Mouse (Mus musculus) heart, embryonic 15.5 days (tissue): ENCODE measurements around the gene Cpvl. TPM values are rescaled to one million over a fixed set of nuclear protein-coding genes. Genes with fewer than 3 reads are reported as not detected.

ENCODE experiments used
- ATAC-seq: fragments of 200-750 bp; cut with Nextera tagmentation; replicated peaks from 2 replicates; pipeline ENCODE4 v1.8.0; 2017; ENCODE audit warnings: low read depth, moderate TSS enrichment; ENCODE audit not compliant: insufficient number of reproducible peaks, insufficient read depth, low FRiP score
- H3K27ac ChIP-seq: fragments of 300-500 bp; sonication (generic); 2 replicates; pipeline ENCODE4 v1.5.1; 2015; ENCODE audit warnings: mild to moderate bottlenecking, inconsistent platforms
- H3K27me3 ChIP-seq: fragments of 300-500 bp; sonication (generic); 2 replicates; pipeline ENCODE4 v1.6.1; 2015; ENCODE audit warnings: inconsistent platforms
- H3K36me3 ChIP-seq: fragments of 300-500 bp; sonication (generic); 2 replicates; pipeline ENCODE4 v1.6.1; 2015; ENCODE audit warnings: mild to moderate bottlenecking, inconsistent platforms
- H3K4me1 ChIP-seq: fragments of 300-500 bp; sonication (generic); replicated peaks from 2 replicates; pipeline ENCODE4 v1.6.1; 2015; ENCODE audit warnings: inconsistent platforms
- H3K4me2 ChIP-seq: fragments of 300-500 bp; sonication (generic); 2 replicates; pipeline ENCODE4 v1.6.1; 2015; ENCODE audit warnings: inconsistent platforms, mild to moderate bottlenecking, moderate library complexity
- H3K4me3 ChIP-seq: fragments of 300-500 bp; sonication (generic); 2 replicates; pipeline ENCODE4 v1.5.1; 2015; ENCODE audit warnings: mild to moderate bottlenecking, inconsistent platforms
- H3K9ac ChIP-seq: fragments of 300-500 bp; sonication (generic); 2 replicates; pipeline ENCODE4 v1.6.1; 2015; ENCODE audit warnings: mild to moderate bottlenecking, inconsistent platforms
- H3K9me3 ChIP-seq: fragments of 300-500 bp; sonication (generic); replicated peaks from 2 replicates; pipeline ENCODE4 v1.6.1; 2016; ENCODE audit warnings: inconsistent platforms
- WGBS: fragments of 180-500 bp; shearing (Covaris S2); methylation state at CpG from one replicate; pipeline ENCODE4 v1.1.7; 2015; ENCODE audit warnings: mixed read lengths; 5-methylcytosine and 5-hydroxymethylcytosine counted together
- polyA plus RNA-seq: library from polyadenylated mRNA; unstranded; fragments of >200 nt; fragmentation: Nextera tagmentation; extraction: Ambion mirVana; gene quantifications from 2 replicates; pipeline ENCODE4 v1.2.1, GENCODE M21; 2015

The Cpvl gene
- polyA plus RNA-seq, 1 experiment from 2014 or later: not detected

DNA sequence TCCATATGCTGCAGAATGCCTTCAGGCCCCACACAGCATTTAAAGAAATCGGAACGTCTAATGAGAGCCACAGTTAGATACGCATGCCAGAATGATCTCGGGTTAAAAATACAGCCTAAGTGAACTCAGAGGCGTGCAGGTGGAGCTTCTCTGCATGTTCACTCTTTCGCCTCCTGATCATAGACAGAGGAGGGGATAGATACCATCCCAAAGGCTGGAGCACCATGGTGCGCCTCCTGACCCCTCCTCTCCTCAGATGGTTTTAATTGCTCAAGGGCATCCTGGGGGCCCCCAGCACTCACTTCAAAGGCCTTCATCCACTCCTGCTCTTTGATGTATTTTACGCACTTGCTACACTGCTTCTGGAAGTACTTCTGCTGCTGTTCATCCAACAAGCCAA lies 46.9 kb downstream of the Cpvl start:
- H3K27me3 ChIP-seq: no peaks in the 10 kb centered on the region
- no peak for ATAC-seq
- H3K9me3 ChIP-seq: no peaks in the 10 kb centered on the region
- WGBS: 75% methylated on average over 8 of the region's 8 CpGs
- H3K4me3 ChIP-seq: no peak overlapping the region
- no peak overlapping the region for H3K27ac ChIP-seq
- no peaks in the 10 kb centered on the region for H3K36me3 ChIP-seq
- no peak overlapping the region for H3K4me2 ChIP-seq
- no peak overlapping the region for H3K9ac ChIP-seq
- no peaks in the 10 kb centered on the region for H3K4me1 ChIP-seq

DNA sequence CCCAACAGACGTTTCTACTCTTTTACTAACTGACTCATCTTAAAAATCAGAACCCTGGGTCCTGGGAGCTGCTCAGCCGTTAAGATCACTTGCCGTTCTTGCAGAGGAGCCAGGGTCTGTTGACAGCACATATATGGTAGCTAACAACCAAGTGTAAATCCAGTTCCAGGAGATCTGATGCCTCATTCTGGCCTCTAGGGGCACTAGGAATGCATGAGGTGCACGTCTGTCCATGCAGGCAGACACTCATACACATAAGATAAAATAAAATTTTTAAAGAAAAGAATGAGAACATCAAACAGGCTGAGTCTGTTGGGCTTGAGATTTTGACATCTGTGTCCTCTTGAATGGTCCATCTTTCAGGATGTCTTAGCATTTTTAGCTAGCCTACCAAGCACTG lies 48.6 kb downstream of the Cpvl start:
- H3K9ac ChIP-seq: no peak overlapping the region
- no peak overlapping the region for H3K4me3 ChIP-seq
- ATAC-seq: no peak
- H3K27ac ChIP-seq: no peak overlapping the region
- no peaks in the 10 kb centered on the region for H3K4me1 ChIP-seq
- WGBS: 57% methylated on average over 4 of the region's 4 CpGs
- H3K36me3 ChIP-seq: no peaks in the 10 kb centered on the region
- no peak overlapping the region for H3K4me2 ChIP-seq
- H3K27me3 ChIP-seq: no peaks in the 10 kb centered on the region
- no peaks in the 10 kb centered on the region for H3K9me3 ChIP-seq

DNA sequence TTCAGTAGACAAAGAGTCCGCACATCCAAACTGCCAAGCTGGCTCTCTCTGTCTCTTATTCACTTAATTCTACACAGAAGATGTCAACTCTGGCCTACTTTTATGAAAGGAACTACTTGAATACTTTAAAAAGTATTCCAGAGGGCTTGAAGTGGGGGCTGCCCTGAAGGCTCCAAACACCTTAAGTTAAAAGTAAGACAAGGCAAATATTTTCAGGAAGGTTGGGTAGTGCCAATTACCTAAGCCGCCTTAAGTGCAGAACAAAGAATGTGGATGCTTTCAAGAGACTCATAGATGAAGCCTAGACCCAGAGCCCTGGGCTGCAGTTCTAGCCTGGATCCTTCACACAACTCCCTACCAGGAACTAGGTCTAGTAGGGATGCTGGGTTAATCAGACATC lies 52.3 kb downstream of the Cpvl start:
- Histone ChIP-seq H3K36me3 (no peaks in the 10 kb centered on the region), H3K4me2 (no peak overlapping the region), H3K27ac (no peak overlapping the region), H3K27me3 (no peaks in the 10 kb centered on the region), H3K4me3 (no peak overlapping the region), H3K4me1 (no peaks in the 10 kb centered on the region), H3K9ac (no peak overlapping the region), H3K9me3 (no peaks in the 10 kb centered on the region)
- ATAC-seq: no peak
- 89% methylated on average over 2 of the region's 2 CpGs for WGBS

DNA sequence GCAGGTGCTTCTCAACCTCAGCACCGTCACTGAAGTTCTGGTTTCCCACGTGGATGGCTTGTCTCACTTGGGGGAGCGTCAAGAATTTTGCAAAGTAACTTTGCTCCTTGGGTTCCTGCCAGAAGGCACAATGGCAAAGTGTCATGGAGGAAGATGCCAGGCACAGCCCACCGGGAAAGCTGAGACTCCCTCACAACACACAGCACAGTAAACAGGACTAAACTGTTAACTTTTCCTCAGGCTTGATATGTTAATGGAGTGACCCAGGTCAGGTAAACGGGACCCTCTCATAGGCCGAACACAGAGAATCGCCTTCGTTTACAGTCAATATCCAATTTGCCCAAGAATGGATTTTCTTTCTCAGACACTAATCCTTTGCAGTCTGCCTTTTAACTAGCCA lies 53.3 kb downstream of the Cpvl start:
- ATAC-seq: no peak
- no peak overlapping the region for H3K4me3 ChIP-seq
- H3K4me2 ChIP-seq: no peak overlapping the region
- no peak overlapping the region for H3K9ac ChIP-seq
- H3K36me3 ChIP-seq: no peaks in the 10 kb centered on the region
- no peaks in the 10 kb centered on the region for H3K27me3 ChIP-seq
- H3K4me1 ChIP-seq: no peaks in the 10 kb centered on the region
- no peak overlapping the region for H3K27ac ChIP-seq
- 59% methylated on average over 8 of the region's 8 CpGs for whole genome bisulfite sequencing
- no peaks in the 10 kb centered on the region for H3K9me3 ChIP-seq

DNA sequence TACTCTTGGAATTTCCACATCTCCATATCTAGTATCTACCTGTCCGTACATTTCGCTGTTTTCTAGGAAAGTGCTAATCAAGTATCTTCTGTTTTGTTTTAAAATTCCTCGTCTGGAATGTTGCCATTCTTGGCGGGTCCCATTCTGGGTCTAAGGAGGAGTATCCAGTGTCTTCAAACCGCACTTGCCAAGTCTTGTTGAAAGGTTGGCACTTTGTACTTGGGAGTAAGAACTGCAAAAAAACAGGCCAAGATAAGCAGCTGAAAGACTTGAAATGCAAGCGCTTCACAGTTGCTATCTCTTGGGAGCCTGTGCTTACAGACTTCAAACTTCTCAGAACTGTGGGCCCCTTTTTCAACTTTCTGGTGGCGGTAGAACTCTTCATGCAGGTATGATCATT lies 58.4 kb downstream of the Cpvl start:
- no peak overlapping the region for H3K27ac ChIP-seq
- no peaks in the 10 kb centered on the region for H3K27me3 ChIP-seq
- no peaks in the 10 kb centered on the region for H3K9me3 ChIP-seq
- no peak overlapping the region for H3K9ac ChIP-seq
- H3K4me3 ChIP-seq: no peak overlapping the region
- no peaks in the 10 kb centered on the region for H3K36me3 ChIP-seq
- no peak overlapping the region for H3K4me2 ChIP-seq
- WGBS: 58% methylated on average over 7 of the region's 7 CpGs
- H3K4me1 ChIP-seq: no peaks in the 10 kb centered on the region
- ATAC-seq: no peak

DNA sequence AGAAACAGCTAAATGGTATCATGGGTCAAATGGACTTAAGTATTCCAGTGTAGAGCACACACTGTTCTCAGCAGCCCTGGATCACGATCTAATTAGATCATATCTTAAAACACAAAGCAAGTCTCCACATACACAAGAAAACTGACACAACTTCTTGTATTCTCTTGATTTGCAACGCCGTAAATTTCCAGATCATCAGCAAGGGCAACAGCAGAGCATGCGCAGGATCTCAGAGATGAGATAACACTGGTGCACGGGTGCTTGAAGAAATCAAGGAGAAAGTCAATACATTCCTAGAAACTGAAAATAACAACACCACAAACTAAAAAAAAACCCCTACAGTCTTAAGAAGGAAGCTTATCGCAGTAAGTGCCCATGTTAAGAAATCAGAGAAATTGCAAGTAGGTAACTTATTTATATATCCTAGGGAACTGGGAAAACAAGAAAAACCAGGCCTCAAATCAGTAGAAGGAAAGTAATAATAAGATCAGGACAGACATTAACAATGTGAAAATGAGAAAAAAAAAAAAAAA lies 61.4 kb downstream of the Cpvl start:
- Histone ChIP-seq H3K36me3 (no peaks in the 10 kb centered on the region), H3K9ac (no peak overlapping the region), H3K9me3 (no peaks in the 10 kb centered on the region), H3K4me2 (no peak overlapping the region), H3K4me1 (no peaks in the 10 kb centered on the region), H3K27me3 (no peaks in the 10 kb centered on the region), H3K4me3 (no peak overlapping the region), H3K27ac (no peak overlapping the region)
- ATAC-seq: no peak
- 89% methylated on average over 6 of the region's 6 CpGs for WGBS

DNA sequence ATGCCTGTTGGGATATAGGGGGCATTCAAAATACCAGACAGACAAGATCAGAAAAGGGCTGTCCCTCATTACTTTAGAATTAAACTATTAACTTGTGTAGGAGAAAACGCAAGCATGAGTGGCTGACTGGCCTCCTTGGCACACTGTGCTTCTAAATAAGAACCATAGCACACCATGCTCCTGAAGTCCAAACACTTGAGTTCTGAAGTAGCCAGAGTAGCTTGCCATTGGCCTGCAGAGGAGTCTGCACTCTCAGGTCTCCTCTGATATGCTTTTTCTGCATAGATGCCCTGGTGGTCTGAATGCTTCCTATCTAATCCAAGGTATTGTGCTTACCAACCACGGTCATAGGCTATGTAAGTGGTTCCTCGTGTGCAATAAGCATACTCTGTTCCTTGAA lies 63.1 kb downstream of the Cpvl start:
- Histone ChIP-seq H3K27ac (no peak overlapping the region), H3K4me2 (no peak overlapping the region), H3K4me1 (no peaks in the 10 kb centered on the region), H3K36me3 (no peaks in the 10 kb centered on the region), H3K27me3 (no peaks in the 10 kb centered on the region; the same call in 1 of the 2 replicates), H3K4me3 (no peak overlapping the region), H3K9me3 (no peaks in the 10 kb centered on the region), H3K9ac (no peak overlapping the region)
- WGBS: 88% methylated on average over 3 of the region's 3 CpGs
- no peak for ATAC-seq

DNA sequence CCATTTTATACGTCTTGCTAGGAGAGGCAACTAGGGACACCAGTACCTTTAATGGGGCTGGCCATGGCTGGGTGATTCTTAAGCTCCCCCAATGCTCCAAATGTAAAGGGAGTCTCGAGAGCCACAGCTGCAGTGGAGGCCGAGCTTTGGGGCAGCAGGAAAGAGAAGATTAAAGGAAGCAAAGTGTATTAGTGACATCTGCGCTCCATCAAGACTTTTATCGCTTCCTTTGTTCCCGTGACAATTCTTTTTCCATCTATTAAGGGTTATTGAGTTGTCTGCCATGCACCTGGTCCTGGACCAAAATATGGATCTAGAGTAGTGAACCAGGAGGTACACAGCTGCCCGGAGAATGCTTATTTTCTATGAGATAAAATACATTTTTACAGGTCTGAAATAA lies 65.3 kb downstream of the Cpvl start:
- Histone ChIP-seq H3K36me3 (no peaks in the 10 kb centered on the region), H3K9ac (no peak overlapping the region), H3K9me3 (no peaks in the 10 kb centered on the region), H3K27ac (no peak overlapping the region), H3K4me1 (peaks cover 4% of the 10 kb centered on the region), H3K27me3 (no peaks in the 10 kb centered on the region; the same call in 1 of the 2 replicates), H3K4me2 (no peak overlapping the region), H3K4me3 (no peak overlapping the region)
- 58% methylated on average over 7 of the region's 7 CpGs for WGBS
- ATAC-seq: no peak

DNA sequence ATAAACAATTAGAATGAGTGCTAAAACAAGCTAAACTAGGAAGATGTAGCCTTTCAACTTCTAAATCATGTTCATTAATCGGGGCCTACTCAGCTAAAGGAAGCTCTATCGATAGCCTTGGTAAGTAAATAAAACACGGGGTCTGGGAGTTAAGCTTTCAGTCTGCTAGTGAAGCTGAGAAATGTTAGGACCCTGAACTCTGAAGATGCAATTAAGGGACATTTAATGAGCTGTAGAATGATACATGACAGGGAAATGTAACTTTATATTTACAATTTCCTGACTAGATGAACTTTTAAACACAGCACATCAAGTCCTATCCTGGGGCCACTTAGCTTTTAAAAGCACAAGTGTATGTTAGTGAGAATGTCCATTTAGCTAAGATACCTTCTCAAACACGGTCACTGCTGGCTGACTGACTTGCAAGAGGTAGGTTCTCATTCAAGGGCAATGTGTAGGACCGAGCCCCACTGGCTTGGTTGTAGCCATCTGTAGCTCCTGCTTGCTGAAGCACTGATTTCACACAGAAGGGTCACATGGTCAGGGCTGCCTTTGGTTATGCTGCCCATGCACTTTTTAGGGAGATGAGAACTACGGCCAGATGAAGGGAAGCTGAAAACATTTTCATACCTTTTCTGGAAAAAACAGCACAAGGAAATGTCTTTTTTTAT lies 66.2 kb downstream of the Cpvl start:
- H3K36me3 ChIP-seq: no peaks in the 10 kb centered on the region
- ATAC-seq: no peak
- H3K4me2 ChIP-seq: no peak overlapping the region
- H3K9ac ChIP-seq: no peak overlapping the region
- H3K4me1 ChIP-seq: peaks cover 4% of the 10 kb centered on the region
- no peaks in the 10 kb centered on the region; the same call in 1 of the 2 replicates for H3K27me3 ChIP-seq
- 65% methylated on average over 6 of the region's 6 CpGs for WGBS
- H3K27ac ChIP-seq: no peak overlapping the region
- H3K9me3 ChIP-seq: no peaks in the 10 kb centered on the region
- no peak overlapping the region for H3K4me3 ChIP-seq

DNA sequence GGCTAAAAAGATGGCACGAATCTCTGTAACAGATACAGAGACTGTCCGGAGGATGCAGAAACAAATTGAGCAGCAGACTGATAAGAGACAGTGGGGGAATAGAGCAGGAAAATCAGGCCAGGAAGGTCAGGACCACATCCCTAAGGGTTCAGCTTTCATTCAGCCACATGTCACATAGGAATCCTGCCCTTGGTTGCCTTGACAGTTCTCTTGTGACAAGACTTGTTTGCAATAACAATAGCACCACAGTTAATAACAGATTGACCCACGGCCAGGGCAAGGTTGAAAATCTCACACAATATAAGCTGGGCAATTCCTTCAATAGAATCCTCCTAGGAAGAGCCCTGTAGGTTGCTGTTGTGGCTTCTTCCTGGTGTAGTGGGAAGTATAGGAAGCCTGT lies 68.5 kb downstream of the Cpvl start:
- Histone ChIP-seq H3K4me3 (no peak overlapping the region), H3K4me2 (no peak overlapping the region), H3K4me1 (peaks cover 17% of the 10 kb centered on the region), H3K36me3 (no peaks in the 10 kb centered on the region), H3K27ac (no peak overlapping the region), H3K9ac (no peak overlapping the region), H3K9me3 (no peaks in the 10 kb centered on the region), H3K27me3 (no peaks in the 10 kb centered on the region; the same call in 1 of the 2 replicates)
- no peak for ATAC-seq
- WGBS: 32% methylated on average over 3 of the region's 3 CpGs

DNA sequence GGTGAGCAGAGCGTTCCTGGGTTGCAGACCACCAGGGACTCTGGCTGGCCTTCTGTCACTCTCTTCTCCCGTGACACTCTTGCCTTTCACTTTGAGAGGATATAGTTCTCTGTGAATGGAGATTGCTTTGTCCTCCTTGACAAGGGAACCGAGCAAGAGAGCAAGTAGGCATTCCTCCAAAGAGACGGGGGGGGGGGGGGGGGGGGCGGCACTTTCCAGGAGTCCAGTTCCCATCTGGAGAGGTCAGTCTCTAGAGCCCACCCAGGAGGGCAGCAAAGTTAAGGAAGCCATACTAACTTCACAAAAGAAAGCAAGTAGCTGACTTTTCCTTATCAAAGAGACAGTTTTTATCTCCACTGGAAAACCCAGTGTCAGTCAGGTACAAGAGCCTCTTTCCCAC lies 69.0 kb downstream of the Cpvl start:
- no peaks in the 10 kb centered on the region for H3K9me3 ChIP-seq
- H3K27me3 ChIP-seq: no peaks in the 10 kb centered on the region; the same call in 1 of the 2 replicates
- no peaks in the 10 kb centered on the region for H3K36me3 ChIP-seq
- no peak for ATAC-seq
- no peak overlapping the region for H3K4me3 ChIP-seq
- H3K4me2 ChIP-seq: no peak overlapping the region
- H3K9ac ChIP-seq: no peak overlapping the region; the same call in 1 of the 2 replicates
- WGBS: 13% methylated on average over 5 of the region's 5 CpGs
- H3K4me1 ChIP-seq: peaks cover 21% of the 10 kb centered on the region
- no peak overlapping the region for H3K27ac ChIP-seq

DNA sequence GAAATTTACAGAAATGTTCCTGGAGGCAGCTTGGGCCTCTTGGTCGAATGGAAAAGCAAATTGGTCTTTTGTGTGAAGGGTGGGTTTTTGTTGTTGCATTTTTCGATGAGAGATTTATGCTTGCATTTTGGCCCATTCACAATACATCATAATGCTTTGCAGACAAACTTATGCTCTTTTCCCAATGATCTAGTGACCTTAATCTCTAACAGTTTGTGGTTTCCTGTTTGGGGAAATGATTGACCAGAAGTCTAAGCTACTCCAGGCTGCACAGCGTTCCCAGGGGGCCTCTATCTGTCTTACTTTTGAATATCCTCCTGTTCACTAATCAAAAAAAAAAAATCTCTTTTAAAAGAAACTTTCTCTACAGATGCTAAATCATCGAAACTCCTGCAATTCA lies 71.6 kb downstream of the Cpvl start:
- no peaks in the 10 kb centered on the region for H3K36me3 ChIP-seq
- 0 out of 2 replicates have a peak overlapping the region, but pooled peaks have one; percentile 9 for H3K27ac ChIP-seq
- ATAC-seq: no peak
- peaks cover 21% of the 10 kb centered on the region for H3K4me1 ChIP-seq
- 55% methylated on average over 4 of the region's 4 CpGs for WGBS
- no peak overlapping the region for H3K9ac ChIP-seq
- H3K4me2 ChIP-seq: no peak overlapping the region
- H3K4me3 ChIP-seq: no peak overlapping the region
- H3K9me3 ChIP-seq: no peaks in the 10 kb centered on the region
- no peaks in the 10 kb centered on the region; the same call in 1 of the 2 replicates for H3K27me3 ChIP-seq
